Mouse (Mus musculus) fat pad, adult 2 months (tissue): ENCODE results near the gene Naa35.
A peak's percentile ranks its signal among the peaks of the same experiment; 100 is the strongest.
"Not testable (repeated sequence)": the region's sequence is repeated elsewhere in the genome, so short reads cannot be mapped to it uniquely, and the experiment has no call there.

ENCODE experiments used
- DNase-seq: peaks from one replicate; pipeline ENCODE4 v3.0.0-alpha.2; 2011; ENCODE audit warnings: low read depth, low spot score; ENCODE audit errors: extremely low read depth

Gene Naa35

DNA sequence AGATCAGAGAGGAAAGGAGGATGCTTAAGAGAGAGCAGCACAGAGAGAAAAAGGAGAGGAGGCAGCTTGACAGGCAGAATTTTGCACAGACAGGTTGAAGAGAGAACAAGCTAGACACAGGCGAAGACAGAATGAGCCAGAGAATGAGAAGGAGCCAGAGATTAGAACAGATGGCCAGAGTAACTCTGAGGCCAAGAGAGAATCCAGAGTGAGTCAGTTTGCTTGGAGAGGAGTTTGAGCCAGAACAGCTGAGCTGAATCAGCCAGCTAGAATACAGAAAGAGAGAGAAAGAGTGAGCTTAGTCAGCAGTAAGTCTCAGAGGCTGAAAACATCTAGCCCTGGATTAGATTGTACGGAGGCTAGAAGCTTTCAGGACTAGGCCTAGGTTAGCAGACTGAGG is 12.5 kb upstream of the Naa35 start:
- no peak for DNase-seq

DNA sequence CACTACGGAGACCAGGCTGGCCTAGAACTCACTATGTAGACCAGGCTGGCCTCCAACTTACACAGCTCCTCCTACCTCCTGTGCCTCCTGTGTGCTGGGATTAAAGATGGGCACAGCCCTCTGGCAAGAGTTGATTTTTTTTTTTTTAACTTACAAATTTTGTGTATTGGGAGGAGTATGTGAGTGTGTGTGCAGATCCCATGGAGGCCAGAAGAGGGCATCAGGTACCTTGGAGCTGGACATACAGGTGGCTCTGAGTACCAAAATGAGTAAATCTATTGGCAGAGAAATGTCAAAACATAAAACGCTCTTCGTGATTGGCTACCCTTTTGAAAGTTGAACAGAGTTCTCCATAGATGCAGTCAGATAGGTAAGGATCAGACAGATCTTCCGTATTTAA is 4.1 kb upstream of the Naa35 start:
- DNase-seq, result no peak

DNA sequence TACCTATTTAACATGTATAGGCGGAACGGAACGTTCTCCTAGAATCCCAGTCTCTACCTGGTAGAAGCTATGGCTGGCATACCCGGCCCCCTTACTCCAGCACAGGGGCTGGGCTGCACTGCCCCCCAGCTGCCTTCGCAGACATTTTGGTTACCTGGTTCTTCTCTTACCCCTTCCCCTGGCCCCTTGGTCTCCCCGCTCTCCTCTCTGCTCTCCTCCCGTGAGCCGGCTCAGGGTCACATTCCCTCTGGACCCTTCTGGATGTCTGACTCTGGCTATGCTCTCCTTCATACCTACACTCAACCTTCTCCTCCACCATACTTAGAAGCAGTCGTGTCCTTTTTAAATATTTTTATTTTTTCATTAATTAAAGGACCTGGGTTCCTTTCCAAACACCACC is 578 bp upstream of the Naa35 start:
- DNase-seq, result no peak

DNA sequence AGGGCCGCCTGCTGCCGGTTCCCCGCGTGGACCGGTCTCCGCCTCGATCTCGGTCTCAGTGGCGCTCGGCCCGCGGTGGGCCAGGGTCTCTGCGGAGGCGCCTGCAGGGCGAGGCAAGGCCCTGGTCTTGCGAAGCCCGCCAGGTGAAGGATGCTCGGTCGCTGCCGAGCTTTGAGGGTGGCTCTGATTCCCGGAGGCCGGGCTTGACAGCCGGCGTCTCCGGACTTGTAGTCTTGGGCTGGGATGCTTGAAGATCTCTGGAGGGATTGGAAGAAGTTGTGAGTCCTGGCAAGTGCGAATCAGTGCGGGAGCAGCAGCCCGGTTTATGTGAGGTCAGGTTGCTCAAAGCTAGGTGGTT is 568 bp downstream of the Naa35 start:
- no peak for DNase-seq

DNA sequence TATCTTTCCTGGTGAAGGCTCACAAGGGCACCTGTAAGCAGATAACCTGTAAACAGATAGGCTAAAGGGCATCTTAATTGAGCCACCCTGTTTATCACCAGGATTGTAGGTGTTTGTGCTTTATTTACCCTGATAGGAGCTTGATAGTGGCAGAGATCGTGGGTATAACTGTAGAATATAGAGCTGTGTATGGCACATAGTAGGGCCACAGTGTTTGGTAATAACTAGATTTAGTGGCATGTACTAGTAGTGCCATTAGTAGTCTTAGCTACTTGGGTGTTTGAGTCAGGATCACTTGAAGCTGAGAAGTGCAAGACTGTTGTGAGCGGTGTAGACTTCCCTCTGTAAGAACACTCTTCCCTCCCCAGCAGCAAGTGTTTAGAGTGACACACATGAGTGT is 2.1 kb downstream of the Naa35 start:
- DNase-seq, result no peak

DNA sequence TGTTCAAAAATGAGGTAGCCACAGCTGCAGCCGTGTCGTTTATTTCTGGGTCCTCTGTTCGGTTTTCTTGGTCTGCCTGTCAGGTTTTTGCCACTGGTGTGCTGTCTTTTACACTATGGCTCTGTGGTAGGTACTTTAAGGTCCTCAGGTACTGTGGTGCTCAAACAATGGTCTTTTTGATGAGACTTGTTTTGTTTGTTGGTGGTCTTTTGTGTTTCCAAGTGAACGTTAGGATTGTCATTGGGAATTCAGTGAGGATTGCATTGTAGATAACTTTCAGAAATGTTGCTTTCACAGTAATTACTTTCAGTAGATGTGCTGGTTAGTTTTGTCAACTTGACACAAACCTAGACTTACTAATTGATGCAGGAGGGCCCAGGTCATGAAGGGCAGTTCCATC is 4.6 kb downstream of the Naa35 start:
- no peak for DNase-seq

DNA sequence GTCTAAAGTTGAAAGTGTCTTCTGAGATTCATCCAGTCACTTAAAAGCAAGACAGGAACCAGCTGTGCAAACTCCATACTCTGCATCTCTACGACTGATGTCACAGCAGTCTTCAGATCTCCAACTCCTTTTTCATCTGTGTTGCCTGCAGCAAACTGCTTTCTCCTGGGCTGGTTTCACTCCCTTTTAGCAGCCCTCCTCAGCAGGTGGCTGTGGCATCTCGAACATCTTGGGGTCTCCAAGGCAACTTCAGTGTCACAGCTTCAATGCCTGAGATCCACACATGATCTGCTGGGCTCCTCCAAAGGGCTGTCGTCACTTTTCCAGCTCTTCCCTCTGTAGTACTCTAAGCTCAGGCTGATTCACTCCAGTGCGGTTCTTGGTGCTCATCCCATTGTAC is 5.6 kb downstream of the Naa35 start:
- DNase-seq, result no peak

DNA sequence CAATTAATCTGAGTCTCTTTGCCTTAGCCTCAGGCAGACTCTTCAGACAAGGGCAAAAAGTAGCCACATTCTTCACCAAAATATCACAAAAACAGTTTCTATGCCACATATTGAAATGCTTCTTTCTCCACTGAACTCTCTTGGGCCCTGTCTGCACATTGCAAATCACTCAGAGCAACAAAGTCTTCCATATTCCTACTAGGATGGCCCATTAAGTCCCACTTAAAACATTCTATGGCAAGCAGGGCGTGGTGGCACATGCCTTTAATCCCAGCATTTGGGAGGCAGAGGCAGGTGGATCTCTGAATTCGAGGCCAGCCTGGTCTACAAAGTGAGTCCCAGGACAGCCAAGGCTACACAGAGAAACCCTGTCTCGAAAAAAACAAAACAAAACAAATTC is 7.0 kb downstream of the Naa35 start:
- not testable (repeated sequence) for DNase-seq

DNA sequence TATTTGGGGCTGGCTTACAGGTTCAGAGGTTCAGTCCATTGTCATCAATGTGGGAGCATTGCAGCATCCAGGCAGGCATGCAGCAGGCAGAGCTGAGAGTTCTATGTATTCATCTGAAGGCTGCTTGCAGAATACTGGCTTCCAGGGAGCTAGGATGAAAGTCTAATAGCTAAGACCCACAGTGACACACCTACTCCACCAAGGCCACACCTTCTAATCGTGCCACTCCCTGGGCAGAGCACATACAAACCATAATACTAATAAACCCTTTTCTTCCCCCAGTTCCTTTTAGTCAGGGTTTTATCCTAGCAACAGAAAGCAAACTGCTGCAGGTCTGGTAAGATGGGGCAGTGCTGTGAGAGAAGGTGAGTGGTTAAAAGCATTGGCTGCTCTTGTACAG is 7.6 kb downstream of the Naa35 start:
- DNase-seq, result no peak

DNA sequence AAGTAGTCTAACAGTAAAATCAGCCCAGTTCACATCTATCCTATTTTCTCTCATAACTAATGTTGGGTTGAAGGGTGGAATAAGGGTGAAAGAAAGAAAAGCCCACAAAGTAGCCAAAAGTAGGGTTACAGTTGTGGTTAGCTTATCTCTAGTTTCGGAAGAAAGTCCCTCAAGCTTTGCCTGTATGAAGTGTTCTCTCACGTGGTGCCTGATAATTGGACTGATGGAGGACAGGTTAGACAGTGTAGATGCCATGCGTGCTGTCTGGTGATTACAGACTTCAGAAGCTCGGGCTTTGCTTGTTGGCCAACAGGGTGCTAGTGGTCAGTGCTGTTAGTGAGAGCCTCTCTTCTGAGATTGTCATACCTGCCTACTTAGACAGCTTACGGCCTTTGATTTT is 18.0 kb downstream of the Naa35 start:
- DNase-seq, result no peak

DNA sequence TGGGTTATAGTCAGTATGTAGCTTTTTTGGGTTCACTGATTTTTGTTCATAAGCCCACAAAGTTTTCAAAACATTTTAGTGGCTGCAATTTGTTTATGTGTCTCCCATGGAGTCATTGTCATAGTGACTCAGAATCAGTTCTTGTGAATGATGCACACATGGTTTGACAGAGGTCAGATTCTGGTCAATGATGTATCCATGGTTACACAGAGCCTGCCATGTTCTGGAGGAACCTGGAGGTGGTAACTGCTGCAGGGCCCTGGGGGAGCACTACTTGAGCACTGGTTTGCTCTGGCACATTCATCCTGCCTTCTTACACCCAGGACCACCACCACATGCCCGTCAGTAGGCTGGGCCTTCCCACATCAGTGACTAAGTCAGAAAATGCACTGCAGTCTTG is 19.5 kb downstream of the Naa35 start:
- DNase-seq, result no peak

DNA sequence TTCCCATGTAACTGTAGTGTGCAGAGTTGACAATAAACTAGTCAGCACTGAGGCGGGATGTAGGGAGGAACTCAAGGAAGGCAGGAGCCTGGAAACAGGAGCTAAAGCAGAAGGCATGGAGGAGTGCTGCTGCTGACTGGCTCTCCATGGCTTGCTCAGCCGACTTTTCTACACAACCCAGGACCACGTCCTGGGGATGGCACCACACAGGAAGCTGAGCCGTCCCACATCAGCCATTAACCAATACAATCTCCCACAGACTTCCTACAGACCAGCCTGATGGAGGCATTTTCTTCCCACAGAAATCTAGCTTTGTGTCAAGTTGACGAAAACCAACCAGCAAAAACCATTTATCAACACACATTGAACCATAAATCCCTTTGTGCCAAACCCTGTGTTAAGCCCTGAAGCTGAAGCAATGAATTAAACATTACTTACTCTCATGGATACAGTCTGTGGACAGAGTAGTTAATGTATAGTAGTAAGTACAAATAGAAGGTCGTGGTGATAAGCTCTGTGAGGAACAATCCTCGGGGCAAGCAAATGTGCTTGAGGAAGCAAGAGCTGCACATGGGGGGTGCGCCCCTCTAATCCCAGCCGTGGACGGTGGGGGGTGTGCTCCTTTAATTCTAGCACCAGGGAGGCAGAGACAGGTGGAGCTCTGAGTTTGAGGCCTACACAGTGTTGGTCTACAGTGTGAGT is 20.3 kb downstream of the Naa35 start:
- no peak for DNase-seq

DNA sequence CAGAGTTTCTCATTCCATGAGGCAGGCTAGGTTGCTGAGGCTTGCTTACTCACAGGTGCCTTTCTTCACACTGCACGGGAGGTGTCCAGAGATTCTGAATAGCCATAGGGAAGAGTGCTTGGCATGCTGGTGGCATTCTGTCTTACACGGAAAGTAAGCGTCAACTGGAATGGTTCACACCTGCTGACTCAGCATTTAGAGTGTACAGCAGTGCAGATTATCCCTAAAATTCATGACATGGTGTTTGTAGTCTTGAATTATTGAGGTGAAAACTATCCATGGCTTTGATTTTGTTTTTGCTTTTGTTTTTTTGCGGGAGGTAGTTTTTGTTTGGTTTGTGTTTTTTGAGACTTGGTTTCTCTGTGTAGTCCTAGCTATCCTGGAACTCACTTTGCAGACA is 24.8 kb downstream of the Naa35 start:
- no peak for DNase-seq

DNA sequence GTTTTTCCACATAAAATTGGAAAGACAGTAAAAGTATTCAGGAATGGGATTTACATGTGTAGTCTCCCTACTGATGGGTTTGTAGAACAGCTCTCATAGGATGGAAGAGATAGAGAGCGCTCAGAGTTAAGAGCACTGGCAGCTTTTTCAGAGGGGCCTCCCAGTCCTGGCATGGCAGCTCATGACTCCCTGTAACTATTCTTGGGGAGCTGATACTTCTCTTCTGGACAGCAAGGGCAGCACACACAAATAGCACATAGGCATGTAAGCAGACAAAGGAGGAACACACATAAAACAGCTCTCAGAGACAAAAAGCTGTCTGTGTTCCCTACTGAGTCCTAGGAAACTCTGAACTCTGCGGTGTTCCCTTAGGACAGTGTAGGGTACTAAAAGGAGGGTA is 25.4 kb downstream of the Naa35 start:
- no peak for DNase-seq

DNA sequence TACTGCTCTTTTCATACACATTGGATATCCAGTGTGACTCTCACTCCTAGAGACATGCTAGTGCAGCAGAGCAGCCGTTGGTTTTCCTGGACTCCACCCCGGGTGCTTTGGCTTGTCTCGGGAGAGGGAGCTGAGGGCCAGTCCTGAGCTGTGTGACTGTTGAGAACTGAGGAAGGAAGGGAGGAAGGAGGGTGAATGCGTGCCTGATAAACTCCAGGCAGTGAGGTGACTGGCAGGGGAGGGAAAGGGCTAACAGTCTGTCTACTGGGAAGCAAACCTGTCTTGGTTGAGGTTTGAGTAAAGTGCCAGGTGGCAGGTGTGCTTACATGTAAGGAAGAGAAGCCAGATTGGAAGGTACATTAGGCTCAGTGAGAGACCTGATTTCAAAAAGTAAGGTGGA is 28.8 kb downstream of the Naa35 start:
- no peak for DNase-seq

DNA sequence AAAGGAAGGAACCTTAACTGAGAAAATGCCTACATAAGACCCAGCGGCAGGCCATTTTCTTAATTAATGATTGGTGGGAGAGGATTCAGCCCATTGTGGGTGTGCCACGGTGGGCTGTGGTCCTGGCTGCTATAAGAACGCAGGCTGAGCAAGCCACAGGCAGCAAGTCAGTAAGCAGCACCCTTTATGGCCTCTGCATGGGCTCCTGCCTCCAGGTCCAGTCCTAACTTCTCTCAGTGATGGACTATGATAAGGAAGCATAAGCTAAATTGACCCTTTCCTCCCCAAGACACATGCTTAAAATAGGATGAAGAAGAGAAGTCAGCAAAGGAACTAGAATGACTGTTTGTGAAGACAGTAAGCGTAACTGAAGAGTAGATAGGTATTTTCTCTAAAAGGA is 30.1 kb downstream of the Naa35 start:
- no peak for DNase-seq

DNA sequence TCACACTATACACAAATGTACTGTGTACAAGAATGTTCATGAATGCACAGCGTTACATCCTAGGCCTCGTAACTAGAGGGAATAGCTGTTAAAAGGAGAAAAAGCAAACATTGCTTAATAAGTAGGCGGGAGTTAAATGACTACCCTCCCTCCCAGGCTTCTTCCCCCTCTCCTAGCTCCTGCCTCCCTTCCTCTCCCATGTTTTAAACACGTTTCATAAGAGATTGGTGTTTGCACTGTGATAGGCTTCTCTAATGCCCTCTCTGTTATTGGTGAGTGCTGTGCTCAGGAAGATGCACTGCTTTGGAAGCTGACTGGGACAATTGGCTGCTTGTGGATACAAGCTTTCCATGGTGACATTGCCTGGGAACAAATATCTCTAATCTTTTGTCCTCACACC is 30.5 kb downstream of the Naa35 start:
- DNase-seq, result no peak

DNA sequence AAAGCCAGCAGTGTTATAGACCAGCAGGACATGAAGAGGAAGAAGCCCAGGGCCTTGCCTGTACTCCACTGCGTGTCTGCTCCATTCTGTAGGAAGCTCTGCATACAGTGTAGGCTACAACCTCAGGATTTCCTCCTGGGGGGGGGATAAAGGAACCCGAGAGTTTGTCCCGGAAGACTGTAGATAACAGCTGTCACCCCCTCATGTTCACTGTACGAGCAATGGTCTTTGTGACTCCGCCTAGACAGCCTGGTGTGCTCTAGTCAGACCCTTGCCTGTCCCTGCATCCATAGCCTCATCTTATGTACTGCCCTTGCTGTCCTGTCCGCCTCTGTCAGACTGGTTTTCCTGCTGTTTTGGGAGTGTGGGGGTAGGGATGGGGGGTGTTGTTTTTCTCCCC is 33.4 kb downstream of the Naa35 start:
- DNase-seq, result no peak

DNA sequence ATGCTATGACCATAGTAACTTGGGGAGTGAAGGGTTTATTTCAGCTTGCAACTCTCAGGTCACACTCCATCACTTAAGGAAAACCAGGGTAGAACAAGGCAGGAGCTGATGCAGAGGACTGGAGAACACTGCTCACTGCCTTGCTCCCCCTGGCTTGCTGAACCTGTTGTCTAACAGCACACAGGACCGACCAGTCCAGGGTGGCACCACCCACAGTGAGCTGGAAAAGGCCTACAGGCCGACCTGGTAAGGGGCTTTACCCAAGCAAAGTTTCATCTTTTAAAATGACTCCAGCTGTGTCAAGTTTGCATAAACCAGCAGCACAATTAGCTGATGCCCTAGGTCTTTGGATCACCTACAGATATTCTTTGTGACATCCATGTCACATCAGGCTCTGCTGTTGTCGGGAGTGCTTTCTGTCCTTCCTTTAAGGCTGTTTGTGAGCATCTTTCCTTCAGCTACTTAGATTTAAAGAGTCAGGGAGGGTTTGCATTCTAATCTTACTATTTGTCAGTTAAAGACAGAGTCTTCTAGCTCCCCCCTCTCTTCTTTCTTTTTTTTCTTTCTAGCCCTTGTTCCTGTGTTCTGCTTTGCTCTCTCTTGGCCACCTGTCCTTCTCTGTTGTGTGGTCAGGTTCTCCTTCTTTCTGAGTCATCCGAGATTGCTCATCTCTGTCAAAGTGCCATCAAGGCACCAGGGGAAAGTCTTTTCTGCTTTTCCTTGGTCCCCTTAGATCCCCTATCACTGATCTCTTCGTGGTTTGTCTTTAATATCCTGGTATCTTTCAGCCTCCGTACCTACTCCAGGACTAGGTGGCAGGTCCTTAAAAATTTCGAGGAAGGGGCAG is 36.8 kb downstream of the Naa35 start:
- no peak for DNase-seq

DNA sequence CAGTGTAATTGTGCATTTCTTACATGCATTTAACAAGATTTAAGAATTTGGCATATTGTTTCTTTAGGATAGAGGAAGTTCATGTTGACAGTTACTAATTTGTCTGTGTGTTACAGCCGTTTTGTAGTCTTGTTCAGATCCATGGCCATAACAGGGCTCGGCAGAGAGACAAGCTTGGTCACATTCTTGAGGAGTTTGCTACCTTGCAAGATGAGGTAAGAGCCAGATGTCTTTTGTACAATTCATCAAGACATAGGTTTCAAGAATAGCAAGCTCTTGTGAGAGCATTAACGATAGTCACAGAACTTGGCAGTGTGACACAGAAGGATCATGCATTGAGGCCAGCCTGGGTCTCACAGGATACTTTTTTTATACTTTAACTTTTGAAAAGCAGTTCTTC is 39.3 kb downstream of the Naa35 start:
- no peak for DNase-seq

DNA sequence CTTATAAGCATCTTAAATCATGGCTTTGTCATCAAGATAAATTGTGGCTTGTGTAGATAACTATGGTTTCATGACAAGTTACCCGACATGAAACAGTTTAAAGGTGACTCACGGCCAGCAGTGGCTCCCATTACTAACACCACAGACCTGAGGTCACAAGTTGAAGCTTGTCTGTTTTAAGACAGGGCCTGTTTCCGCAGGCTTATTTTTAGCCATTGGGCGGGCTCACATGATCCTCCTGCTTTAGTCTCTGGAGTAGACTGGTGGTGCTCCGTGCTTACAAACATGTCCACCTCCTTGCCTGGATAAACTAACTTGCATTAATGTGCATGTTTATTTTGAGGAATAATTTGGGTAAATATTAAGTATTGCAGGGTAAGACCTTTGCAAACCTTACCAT is 39.8 kb downstream of the Naa35 start:
- peak; percentile 50 for DNase-seq

DNA sequence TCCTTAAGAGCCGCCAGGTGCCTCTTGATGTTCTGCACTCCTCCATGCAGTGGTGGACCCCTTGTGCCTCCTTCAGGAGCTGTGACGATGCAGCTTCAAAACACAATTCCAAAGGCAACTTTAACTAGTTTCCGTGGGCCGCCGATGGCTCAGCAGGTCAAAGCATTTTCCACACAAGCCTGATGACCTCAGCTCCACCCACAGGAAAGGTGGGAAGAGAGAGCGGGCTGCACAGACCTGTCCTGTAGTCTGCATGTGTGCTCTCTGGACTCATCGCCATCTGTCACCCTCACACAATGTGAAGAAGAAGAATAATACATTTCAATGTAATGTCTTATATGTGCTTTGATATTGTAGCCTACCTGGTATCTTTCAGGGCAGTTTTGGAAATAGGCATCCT is 41.7 kb downstream of the Naa35 start:
- no peak for DNase-seq

DNA sequence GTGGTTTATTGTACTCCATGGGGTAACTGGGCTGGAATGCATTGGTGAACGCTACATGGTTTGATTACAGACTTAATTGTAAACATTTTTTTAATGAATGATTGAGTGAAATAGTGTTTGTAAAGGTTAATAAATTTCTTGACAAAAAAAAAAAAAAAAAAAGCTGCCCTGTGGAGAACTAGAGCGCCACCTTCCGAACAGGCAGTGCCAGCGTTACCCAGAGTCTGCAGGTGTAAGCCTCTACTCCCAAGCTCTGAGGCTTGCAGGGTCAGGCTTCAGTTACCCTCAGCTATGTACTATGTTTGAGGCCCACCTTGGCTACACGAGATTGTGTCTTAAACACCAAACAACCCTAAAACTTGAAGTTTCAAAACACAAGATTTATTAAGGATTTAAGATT is 49.6 kb downstream of the Naa35 start:
- no peak for DNase-seq
